Mouse (Mus musculus): ENCODE data around the gene Krtap5-2. TPM values are rescaled to one million over a fixed set of nuclear protein-coding genes. Genes with fewer than 3 reads are reported as not detected.
"Not testable (repeated sequence)": the region's sequence is repeated elsewhere in the genome, so short reads cannot be mapped to it uniquely, and the experiment has no call there.

The Krtap5-2 gene
- total RNA-seq, 2 experiments from 2014 or later = not detected

DNA sequence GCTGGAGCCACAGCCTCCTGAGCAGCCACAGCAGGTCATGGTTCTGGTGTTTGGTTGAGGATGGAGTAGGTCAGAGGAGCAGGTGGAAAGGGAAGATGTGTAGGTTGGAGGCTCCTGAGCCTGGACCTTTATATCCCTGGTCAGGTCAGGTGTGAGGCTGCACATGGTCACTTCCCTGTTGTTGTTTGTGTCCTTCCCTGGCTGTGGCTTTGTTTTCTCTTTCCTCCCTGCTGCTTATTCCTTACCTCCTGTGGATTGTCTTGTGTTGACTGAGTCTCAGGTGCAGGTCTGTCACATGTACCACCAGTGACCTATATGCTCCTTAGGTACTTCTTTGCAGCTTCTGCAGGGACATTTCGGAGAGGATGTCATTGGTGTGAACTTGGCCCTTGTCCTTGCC, 31.3 kb downstream of the Krtap5-2 start, which contains the start of gene Gm45337:
Gene Gm45337, minus strand, starts transcription at position 101 of the 400 bp plus-strand sequence.
- no peak for DNase-seq (ENCODE audit: low spot score in 2 of 2)
- intact Hi-C loops (cut with DNase I) = no loop called here

DNA sequence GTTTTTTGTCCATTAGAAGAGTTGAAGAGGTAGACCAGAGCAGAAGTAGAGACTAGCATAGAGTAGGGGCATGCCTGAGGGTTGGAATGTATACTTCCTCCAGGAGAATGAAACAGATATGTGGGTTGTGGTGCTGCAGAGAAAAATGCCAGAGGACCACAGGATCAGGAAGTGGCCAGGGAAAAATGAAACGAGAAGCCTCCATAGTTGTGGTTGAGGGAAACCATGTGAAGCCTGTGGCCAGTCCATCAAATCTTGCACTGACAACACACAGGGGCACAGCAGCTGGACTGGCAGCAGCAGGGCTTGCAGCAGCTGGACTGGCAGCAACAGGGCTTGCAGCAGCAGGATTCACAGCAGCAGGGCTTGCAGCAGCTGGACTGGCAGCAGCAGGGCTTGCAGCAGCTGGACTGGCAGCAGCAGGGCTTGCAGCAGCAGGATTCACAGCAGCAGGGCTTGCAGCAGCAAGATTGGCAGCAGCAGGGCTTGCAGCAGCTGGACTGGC, 32.2 kb downstream of the Krtap5-2 start:
- DNase-seq (ENCODE audit: low spot score in 2 of 2); intact Hi-C loops (cut with DNase I): not testable (repeated sequence)

DNA sequence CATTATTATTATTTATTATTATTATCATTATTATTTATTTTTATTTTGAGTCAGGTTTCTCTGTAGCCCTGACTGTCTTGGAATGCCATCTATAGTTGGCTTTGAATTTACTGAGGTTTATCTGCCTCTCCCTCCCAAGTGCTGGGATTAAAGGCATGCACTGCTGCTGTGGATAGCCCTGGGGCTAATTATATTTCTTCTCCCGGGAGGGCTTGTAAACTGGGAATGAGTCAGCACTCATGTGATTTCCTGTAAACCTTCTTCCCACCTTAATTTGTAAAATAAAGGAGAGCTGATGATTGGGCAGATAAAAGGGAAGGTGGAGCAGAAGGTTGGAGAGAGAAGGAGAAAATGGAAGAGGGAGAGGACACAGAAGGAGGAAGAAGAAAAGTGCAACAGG, 35.1 kb downstream of the Krtap5-2 start:
- no peak for DNase-seq (ENCODE audit: low spot score in 2 of 2)
- intact Hi-C loops (cut with DNase I) = no loop called here

DNA sequence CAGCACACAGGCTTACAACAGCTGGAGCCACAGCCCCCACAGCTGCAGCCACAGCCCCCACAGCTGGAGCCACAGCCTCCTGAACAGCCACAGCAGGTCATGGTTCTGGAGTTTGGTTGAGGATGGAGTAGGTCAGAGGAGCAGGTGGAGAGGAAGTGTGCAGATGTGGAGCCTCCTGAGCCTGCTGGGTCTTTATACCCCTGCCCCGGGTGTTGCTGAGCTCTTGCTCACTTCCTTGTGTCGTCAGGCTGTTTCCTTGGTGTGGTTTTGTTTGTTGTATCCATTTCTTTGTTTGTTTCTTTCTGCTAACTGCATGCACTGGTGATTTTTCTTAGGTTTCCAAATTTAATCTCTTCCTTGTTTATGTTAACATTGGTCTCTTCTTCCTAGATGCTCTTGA, 39.9 kb downstream of the Krtap5-2 start, which contains the start of gene Gm39115:
Gene Gm39115, minus strand, starts transcription at position 101 of the 400 bp plus-strand sequence.
- DNase-seq (ENCODE audit: low spot score in 2 of 2); intact Hi-C loops (cut with DNase I): not testable (repeated sequence)

- intact Hi-C loops (cut with DNase I) = no loop called here
- DNase-seq (ENCODE audit: low spot score in 2 of 2) = peak in 1 of 2 experiments; percentile 11
Measured at GRCm38 (mm10) chr7:142134206-142134995, 41.4 kb downstream of the Krtap5-2 start.

GRCm38 (mm10) chr7:142128843-142129242, 47.0 kb downstream of the Krtap5-2 start:
- intact Hi-C loops (cut with DNase I) = no loop called here
- DNase-seq (ENCODE audit: low spot score in 2 of 2) = no peak

Other genes with a start within 250 kb of the Krtap5-2 start
- 100 to 1,000 TPM; 229 to 232 TPM for gene Brsk2, start 226.3 kb downstream of the Krtap5-2 start, total RNA-seq (2021)
- 10 to 100 TPM; 34.6 to 37.5 TPM for gene Mob2, start 114.9 kb downstream of the Krtap5-2 start, total RNA-seq (2021)
- gene Dusp8, start 80.2 kb downstream of the Krtap5-2 start, total RNA-seq (2021) = 100 to 1,000 TPM; 151 to 163 TPM
- gene Gm45618, start 55.3 kb downstream of the Krtap5-2 start, total RNA-seq (2021) = not detected
- not detected for gene Gm39115, start 40.0 kb downstream of the Krtap5-2 start, total RNA-seq (2021)
- not detected for gene Gm45337, start 31.4 kb downstream of the Krtap5-2 start, total RNA-seq (2021)
- not detected for gene Gm29735, start 18.9 kb downstream of the Krtap5-2 start, total RNA-seq (2021)
- gene Gm4553, start 10.3 kb downstream of the Krtap5-2 start, total RNA-seq (2021) = not detected
- gene Gm10153, start 14.4 kb upstream of the Krtap5-2 start, total RNA-seq (2021) = not detected
- not detected for gene Krtap5-3, start 25.4 kb upstream of the Krtap5-2 start, total RNA-seq (2021)
- not detected for gene Gm7579, start 35.9 kb upstream of the Krtap5-2 start, total RNA-seq (2021)
- not detected for gene Krtap5-5, start 54.0 kb upstream of the Krtap5-2 start, total RNA-seq (2021)
- gene Gm40460, start 65.1 kb upstream of the Krtap5-2 start, total RNA-seq (2021) = not detected
- gene Gm2431, start 82.3 kb upstream of the Krtap5-2 start, total RNA-seq (2021) = not detected
- not detected for gene Gm4559, start 98.4 kb upstream of the Krtap5-2 start, total RNA-seq (2021)
- not detected for gene Krtap5-1, start 121.1 kb upstream of the Krtap5-2 start, total RNA-seq (2021)
- gene Krtap5-4, start 127.5 kb upstream of the Krtap5-2 start, total RNA-seq (2021) = not detected
- gene Ifitm10, start 197.7 kb upstream of the Krtap5-2 start, total RNA-seq (2021) = 10 to 100 TPM; 30.8 to 33.4 TPM
- 1 to 10 TPM in 1 of 2 experiments, not detected in 1; 4.6 TPM for gene Gm49369, start 206.7 kb upstream of the Krtap5-2 start, total RNA-seq (2021)
- 100 to 1,000 TPM; 297 to 348 TPM for gene Ctsd, start 212.0 kb upstream of the Krtap5-2 start, total RNA-seq (2021)

All from left cerebral cortex, postnatal 36 days (tissue).